Mouse (Mus musculus) C2C12 (cell line): ENCODE data around the gene Col9a1.

ENCODE experiments used
- CTCF ChIP-seq: IDR thresholded peaks from one replicate; pipeline ENCODE4 v1.5.1; 2011; ENCODE audit not compliant: control insufficient read depth, insufficient read depth, insufficient read length
- USF1 ChIP-seq: IDR thresholded peaks from one replicate; pipeline ENCODE4 v1.6.1; 2011; ENCODE audit warnings: low read depth, mild to moderate bottlenecking, control low read depth, moderate library complexity

- TF ChIP-seq USF1, result no peak
- TF ChIP-seq CTCF, result no peak
These were observed 1.6 kb upstream of the Col9a1 start for GRCm38 (mm10) chr1:24175761-24176160.
